Mouse (Mus musculus): Measurements from ENCODE around the gene Pmf1. TPM values are rescaled to one million over a fixed set of nuclear protein-coding genes. Genes with fewer than 3 reads are reported as not detected.
"Not testable (repeated sequence)": the region's sequence is repeated elsewhere in the genome, so short reads cannot be mapped to it uniquely, and the experiment has no call there.

The Pmf1 gene
- polyA plus RNA-seq, 1 experiment from 2014 or later = 136 TPM

- Histone ChIP-seq H3K36me3 (ENCODE audit: control insufficient read depth, insufficient read depth, low read length) (peaks cover 4% of the 10 kb centered on the region), H3K27me3 (ENCODE audit: control insufficient read depth, insufficient read depth, low read length) (no peaks in the 10 kb centered on the region), H3K9me3 (ENCODE audit: control insufficient read depth, low read depth, low read length) (no peaks in the 10 kb centered on the region), H3K4me3 (ENCODE audit: low read depth, low read length) (no peak overlapping the region), H3K4me1 (ENCODE audit: control insufficient read depth, insufficient read depth, low read length) (no peaks in the 10 kb centered on the region), H3K27ac (ENCODE audit: low read length) (no peak overlapping the region), H3K9ac (replicated peaks; ENCODE audit: low read depth, low read length) (no peak overlapping the region), H3K4me2 (replicated peaks; ENCODE audit: low read depth, low read length) (no peak overlapping the region)
- no peak for ATAC-seq (ENCODE audit: insufficient number of reproducible peaks, insufficient read depth, low FRiP score, low read depth)
- WGBS = 90% methylated on average over 8 of the region's 8 CpGs
Measured at GRCm38 (mm10) chr3:88395742-88396141, 14.4 kb downstream of the Pmf1 start.

GRCm38 (mm10) chr3:88395288-88395687 is 14.8 kb downstream of the Pmf1 start:
- Histone ChIP-seq H3K27ac (ENCODE audit: low read length) (no peak overlapping the region), H3K9me3 (ENCODE audit: control insufficient read depth, low read depth, low read length) (no peaks in the 10 kb centered on the region; the same call in 1 of the 2 replicates), H3K4me1 (ENCODE audit: control insufficient read depth, insufficient read depth, low read length) (no peaks in the 10 kb centered on the region), H3K27me3 (ENCODE audit: control insufficient read depth, insufficient read depth, low read length) (no peaks in the 10 kb centered on the region), H3K4me3 (ENCODE audit: low read depth, low read length) (no peak overlapping the region), H3K36me3 (ENCODE audit: control insufficient read depth, insufficient read depth, low read length) (peaks cover 4% of the 10 kb centered on the region), H3K9ac (replicated peaks; ENCODE audit: low read depth, low read length) (no peak overlapping the region), H3K4me2 (replicated peaks; ENCODE audit: low read depth, low read length) (no peak overlapping the region)
- 93% methylated on average over 6 of the region's 6 CpGs for WGBS
- ATAC-seq (ENCODE audit: insufficient number of reproducible peaks, insufficient read depth, low FRiP score, low read depth) = no peak

- H3K27ac ChIP-seq (ENCODE audit: low read length) = no peak overlapping the region
- no peaks in the 10 kb centered on the region; the same call in 1 of the 2 replicates for H3K9me3 ChIP-seq (ENCODE audit: control insufficient read depth, low read depth, low read length)
- no peak overlapping the region for H3K4me3 ChIP-seq (ENCODE audit: low read depth, low read length)
- ATAC-seq (ENCODE audit: insufficient number of reproducible peaks, insufficient read depth, low FRiP score, low read depth) = no peak
- no peak overlapping the region for H3K4me2 ChIP-seq (replicated peaks; ENCODE audit: low read depth, low read length)
- no peaks in the 10 kb centered on the region for H3K27me3 ChIP-seq (ENCODE audit: control insufficient read depth, insufficient read depth, low read length)
- WGBS = 86% methylated on average over 9 of the region's 9 CpGs
- H3K36me3 ChIP-seq (ENCODE audit: control insufficient read depth, insufficient read depth, low read length) = peaks cover 4% of the 10 kb centered on the region
- no peaks in the 10 kb centered on the region for H3K4me1 ChIP-seq (ENCODE audit: control insufficient read depth, insufficient read depth, low read length)
- no peak overlapping the region for H3K9ac ChIP-seq (replicated peaks; ENCODE audit: low read depth, low read length)
Measured at GRCm38 (mm10) chr3:88393776-88394375, 16.3 kb downstream of the Pmf1 start.

- Histone ChIP-seq H3K9ac (replicated peaks; ENCODE audit: low read depth, low read length) (no peak within 1 kb of the TSS), H3K36me3 (ENCODE audit: control insufficient read depth, insufficient read depth, low read length) (no peaks in the 10 kb centered on the region), H3K4me3 (ENCODE audit: low read depth, low read length) (no peak within 1 kb of the TSS), H3K9me3 (ENCODE audit: control insufficient read depth, low read depth, low read length) (no peaks in the 10 kb centered on the region), H3K27me3 (ENCODE audit: control insufficient read depth, insufficient read depth, low read length) (no peaks in the 10 kb centered on the region), H3K27ac (ENCODE audit: low read length) (no peak within 1 kb of the TSS), H3K4me1 (ENCODE audit: control insufficient read depth, insufficient read depth, low read length) (no peaks in the 10 kb centered on the region), H3K4me2 (replicated peaks; ENCODE audit: low read depth, low read length) (no peak within 1 kb of the TSS)
- no peak for ATAC-seq (ENCODE audit: insufficient number of reproducible peaks, insufficient read depth, low FRiP score, low read depth)
- WGBS = 77% methylated on average over 5 of the region's 5 CpGs
Measured at GRCm38 (mm10) chr3:88384364-88384763, 25.8 kb downstream of the Pmf1 start, which contains the start of gene Bglap. Gene Bglap, minus strand, starts transcription at chr3:88384464.

- not testable (repeated sequence) for H3K9ac ChIP-seq (replicated peaks; ENCODE audit: low read depth, low read length); H3K36me3 ChIP-seq (ENCODE audit: control insufficient read depth, insufficient read depth, low read length)
- H3K4me2 ChIP-seq (replicated peaks; ENCODE audit: low read depth, low read length) = peak overlapping the region; percentile 25; the same call in 1 of the 2 replicates
Measured at GRCm38 (mm10) chr3:88382383-88382782, 27.7 kb downstream of the Pmf1 start.

GRCm38 (mm10) chr3:88381389-88382315 is 28.5 kb downstream of the Pmf1 start:
- H3K4me3 ChIP-seq (ENCODE audit: low read depth, low read length) = 0 out of 2 replicates have a peak overlapping the region, but pooled peaks have one; percentile 5
- 7% methylated on average over 19 of the region's 22 CpGs for WGBS
- H3K9ac ChIP-seq (replicated peaks; ENCODE audit: low read depth, low read length); H3K36me3 ChIP-seq (ENCODE audit: control insufficient read depth, insufficient read depth, low read length); H3K9me3 ChIP-seq (ENCODE audit: control insufficient read depth, low read depth, low read length); H3K27me3 ChIP-seq (ENCODE audit: control insufficient read depth, insufficient read depth, low read length); H3K27ac ChIP-seq (ENCODE audit: low read length); H3K4me1 ChIP-seq (ENCODE audit: control insufficient read depth, insufficient read depth, low read length): not testable (repeated sequence)
- H3K4me2 ChIP-seq (replicated peaks; ENCODE audit: low read depth, low read length) = peak overlapping the region; percentile 25
- ATAC-seq (ENCODE audit: insufficient number of reproducible peaks, insufficient read depth, low FRiP score, low read depth) = peak; percentile 83

More at GRCm38 (mm10) chr3:88382383-88382782, 27.7 kb downstream of the Pmf1 start:
- 22% methylated on average over 1 of the region's 7 CpGs for WGBS
- ATAC-seq (ENCODE audit: insufficient number of reproducible peaks, insufficient read depth, low FRiP score, low read depth); H3K27me3 ChIP-seq (ENCODE audit: control insufficient read depth, insufficient read depth, low read length); H3K4me1 ChIP-seq (ENCODE audit: control insufficient read depth, insufficient read depth, low read length); H3K9me3 ChIP-seq (ENCODE audit: control insufficient read depth, low read depth, low read length); H3K4me3 ChIP-seq (ENCODE audit: low read depth, low read length); H3K27ac ChIP-seq (ENCODE audit: low read length): not testable (repeated sequence)

GRCm38 (mm10) chr3:88378599-88378998 is 31.5 kb downstream of the Pmf1 start, which contains the start of gene Bglap2:
Gene Bglap2, minus strand, starts transcription at chr3:88378699.
- 69% methylated on average over 4 of the region's 5 CpGs for WGBS
- not testable (repeated sequence) for H3K27ac ChIP-seq (ENCODE audit: low read length); H3K4me1 ChIP-seq (ENCODE audit: control insufficient read depth, insufficient read depth, low read length); H3K27me3 ChIP-seq (ENCODE audit: control insufficient read depth, insufficient read depth, low read length); H3K9me3 ChIP-seq (ENCODE audit: control insufficient read depth, low read depth, low read length); H3K4me2 ChIP-seq (replicated peaks; ENCODE audit: low read depth, low read length); H3K36me3 ChIP-seq (ENCODE audit: control insufficient read depth, insufficient read depth, low read length); H3K9ac ChIP-seq (replicated peaks; ENCODE audit: low read depth, low read length); H3K4me3 ChIP-seq (ENCODE audit: low read depth, low read length); ATAC-seq (ENCODE audit: insufficient number of reproducible peaks, insufficient read depth, low FRiP score, low read depth)

GRCm38 (mm10) chr3:88376644-88377043 is 33.5 kb downstream of the Pmf1 start:
- H3K9ac ChIP-seq (replicated peaks; ENCODE audit: low read depth, low read length); H3K36me3 ChIP-seq (ENCODE audit: control insufficient read depth, insufficient read depth, low read length); H3K4me1 ChIP-seq (ENCODE audit: control insufficient read depth, insufficient read depth, low read length); ATAC-seq (ENCODE audit: insufficient number of reproducible peaks, insufficient read depth, low FRiP score, low read depth); H3K9me3 ChIP-seq (ENCODE audit: control insufficient read depth, low read depth, low read length); H3K27me3 ChIP-seq (ENCODE audit: control insufficient read depth, insufficient read depth, low read length); H3K4me3 ChIP-seq (ENCODE audit: low read depth, low read length): not testable (repeated sequence)
- Histone ChIP-seq H3K4me2 (replicated peaks; ENCODE audit: low read depth, low read length) (peak overlapping the region; percentile 32), H3K27ac (ENCODE audit: low read length) (0 out of 2 replicates have a peak overlapping the region, but pooled peaks have one; percentile 15)
- 19% methylated on average over 5 of the region's 7 CpGs for WGBS

Data from stomach, embryonic 14.5 days (tissue).